Mouse (Mus musculus): ENCODE data around the gene Pla2g2d. TPM values are rescaled to one million over a fixed set of nuclear protein-coding genes. Genes with fewer than 3 reads are reported as not detected.
"Not testable (repeated sequence)": the region's sequence is repeated elsewhere in the genome, so short reads cannot be mapped to it uniquely, and the experiment has no call there.

Gene Pla2g2d
- polyA plus RNA-seq, 1 experiment from 2014 or later = not detected

DNA sequence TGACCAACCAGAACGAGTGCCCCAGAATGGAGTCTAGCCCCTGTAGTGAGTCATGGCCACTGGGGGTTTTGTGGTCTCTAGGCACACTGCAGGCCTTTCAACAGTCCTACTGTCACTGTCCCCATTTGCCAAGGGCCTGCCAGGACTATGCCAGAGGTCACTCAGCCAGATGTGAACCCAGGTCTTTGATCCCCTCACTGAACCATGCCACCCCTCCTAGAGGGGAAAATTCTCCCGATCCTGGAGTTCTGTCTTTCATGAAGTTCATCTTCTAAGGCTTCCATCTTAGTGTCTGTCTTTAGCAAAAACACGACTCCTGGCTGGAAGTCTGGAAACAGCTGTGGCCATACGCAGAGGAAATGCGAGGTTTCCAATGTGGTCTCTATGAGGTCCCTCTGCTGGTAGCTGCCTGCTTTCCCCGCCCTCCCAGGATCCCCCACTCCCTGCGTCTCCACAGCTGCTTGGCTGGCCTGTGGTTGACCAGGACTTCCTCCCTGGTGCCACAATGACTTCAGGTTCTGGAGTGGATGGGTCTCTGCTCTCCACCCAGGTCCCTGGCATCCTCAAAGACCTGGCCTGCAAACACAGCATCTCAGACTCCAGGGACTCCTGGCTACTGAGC is 31.5 kb downstream of the Pla2g2d start:
- Histone ChIP-seq H3K4me3 (replicated peaks) (no peak overlapping the region), H3K9me3 (no peaks in the 10 kb centered on the region), H3K36me3 (replicated peaks) (no peaks in the 10 kb centered on the region), H3K4me1 (peaks cover 5% of the 10 kb centered on the region), H3K9ac (no peak overlapping the region), H3K27ac (no peak overlapping the region), H3K27me3 (no peaks in the 10 kb centered on the region), H3K4me2 (no peak overlapping the region)
- WGBS = 87% methylated on average over 7 of the region's 7 CpGs
- no peak for ATAC-seq (ENCODE audit: low FRiP score)

DNA sequence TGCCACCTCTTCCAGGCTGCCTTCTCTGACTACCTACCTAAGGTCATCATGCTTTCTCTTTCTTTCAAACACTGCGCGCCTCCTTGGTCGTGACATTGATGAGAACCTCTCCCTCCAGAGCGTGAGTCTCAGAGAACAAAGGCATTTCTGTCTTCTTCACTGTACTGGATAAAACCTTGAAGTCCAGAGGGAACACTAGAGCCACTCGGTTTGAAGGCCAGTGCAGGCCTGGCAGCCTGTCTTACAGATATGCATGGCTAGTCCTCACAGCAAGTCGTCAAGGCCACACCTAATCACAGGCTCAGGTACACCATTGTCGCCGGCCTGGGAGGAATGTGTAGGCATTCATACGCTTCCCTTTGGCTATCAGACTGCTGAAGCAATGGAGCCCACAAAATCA is 40.6 kb downstream of the Pla2g2d start:
- H3K9me3 ChIP-seq = no peaks in the 10 kb centered on the region
- 0 out of 2 replicates have a peak, but pooled peaks cover 3% of the 10 kb centered on the region for H3K27me3 ChIP-seq
- H3K36me3 ChIP-seq (replicated peaks) = no peaks in the 10 kb centered on the region
- no peak overlapping the region for H3K9ac ChIP-seq
- ATAC-seq (ENCODE audit: low FRiP score) = no peak
- no peak overlapping the region for H3K4me3 ChIP-seq (replicated peaks)
- peaks cover 7% of the 10 kb centered on the region for H3K4me1 ChIP-seq
- H3K4me2 ChIP-seq = no peak overlapping the region
- no peak overlapping the region for H3K27ac ChIP-seq
- 86% methylated on average over 9 of the region's 9 CpGs for WGBS

DNA sequence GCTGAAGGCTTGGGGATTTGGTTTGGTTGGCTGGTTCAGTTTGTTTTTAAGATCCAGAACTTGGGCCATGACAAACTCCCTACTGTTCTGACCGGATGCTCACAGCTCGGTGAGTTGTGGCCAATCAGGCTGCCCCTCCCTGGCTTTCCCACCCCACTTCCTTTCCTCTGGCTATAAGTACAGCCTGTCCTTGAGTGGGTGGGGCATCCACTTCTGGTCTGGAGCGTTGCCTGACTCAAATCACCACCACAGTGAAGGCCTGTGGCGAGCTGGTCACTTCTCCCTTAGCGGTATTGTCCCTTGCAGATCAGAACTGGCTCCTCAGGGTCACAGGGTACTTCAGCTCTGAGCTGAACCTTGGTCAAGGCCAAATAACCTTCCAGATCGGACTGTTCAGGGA is 42.2 kb downstream of the Pla2g2d start:
- Histone ChIP-seq H3K9ac (no peak overlapping the region), H3K4me1 (peaks cover 7% of the 10 kb centered on the region), H3K36me3 (replicated peaks) (no peaks in the 10 kb centered on the region), H3K27me3 (0 out of 2 replicates have a peak, but pooled peaks cover 3% of the 10 kb centered on the region), H3K4me2 (no peak overlapping the region), H3K9me3 (no peaks in the 10 kb centered on the region), H3K4me3 (replicated peaks) (no peak overlapping the region), H3K27ac (no peak overlapping the region)
- ATAC-seq (ENCODE audit: low FRiP score) = no peak
- WGBS = 83% methylated on average over 6 of the region's 6 CpGs

DNA sequence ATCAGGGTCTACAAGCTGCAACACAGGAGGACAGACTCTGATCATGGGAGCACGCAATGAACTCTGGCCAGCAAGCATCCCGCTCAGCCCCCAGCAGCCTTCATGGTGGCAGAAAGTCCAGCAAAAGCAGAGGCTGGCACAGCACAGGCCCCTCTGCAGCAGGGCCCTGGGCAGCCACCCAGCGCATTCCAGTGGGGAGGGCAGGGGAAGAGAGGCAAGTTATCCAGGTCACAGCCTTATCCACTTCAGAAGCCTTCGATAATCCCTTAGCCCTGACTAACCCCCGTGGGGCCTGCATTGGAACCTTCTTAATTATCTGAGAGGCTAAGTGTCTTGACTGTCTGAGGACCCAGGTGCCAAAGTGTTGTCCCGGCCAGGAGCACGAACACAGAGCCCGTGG is 43.6 kb downstream of the Pla2g2d start:
- H3K4me2 ChIP-seq = no peak overlapping the region
- H3K4me1 ChIP-seq = peaks cover 7% of the 10 kb centered on the region
- WGBS = 31% methylated on average over 8 of the region's 8 CpGs
- no peaks in the 10 kb centered on the region for H3K9me3 ChIP-seq
- H3K36me3 ChIP-seq (replicated peaks) = no peaks in the 10 kb centered on the region
- no peak for ATAC-seq (ENCODE audit: low FRiP score)
- no peak overlapping the region for H3K4me3 ChIP-seq (replicated peaks)
- no peak overlapping the region for H3K9ac ChIP-seq
- 0 out of 2 replicates have a peak, but pooled peaks cover 3% of the 10 kb centered on the region for H3K27me3 ChIP-seq
- no peak overlapping the region for H3K27ac ChIP-seq

DNA sequence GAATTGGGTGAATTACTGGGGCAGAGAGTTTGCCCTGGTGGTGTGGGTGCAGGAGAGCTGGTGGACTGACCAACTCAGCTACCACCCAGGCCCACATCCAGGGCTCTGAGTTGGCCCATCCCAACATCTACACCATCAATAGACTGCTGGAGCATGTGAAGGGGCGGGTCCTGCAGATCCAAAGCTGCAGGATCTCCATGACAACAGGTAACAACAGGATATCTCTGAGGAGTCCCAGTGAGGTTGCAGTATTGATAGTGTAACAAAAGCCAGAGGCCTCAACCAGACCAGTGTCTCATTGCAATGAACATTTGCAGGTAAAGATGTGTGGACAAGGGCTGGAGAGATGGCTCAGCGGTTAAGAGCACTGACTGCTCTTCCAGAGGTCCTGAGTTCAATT is 45.5 kb downstream of the Pla2g2d start:
- no peak for ATAC-seq (ENCODE audit: low FRiP score)
- 89% methylated on average over 2 of the region's 2 CpGs for WGBS
- H3K9ac ChIP-seq = no peak overlapping the region
- H3K27ac ChIP-seq = no peak overlapping the region
- H3K4me2 ChIP-seq = no peak overlapping the region
- 0 out of 2 replicates have a peak, but pooled peaks cover 3% of the 10 kb centered on the region for H3K27me3 ChIP-seq
- no peak overlapping the region for H3K4me3 ChIP-seq (replicated peaks)
- no peaks in the 10 kb centered on the region for H3K36me3 ChIP-seq (replicated peaks)
- peaks cover 7% of the 10 kb centered on the region for H3K4me1 ChIP-seq
- no peaks in the 10 kb centered on the region for H3K9me3 ChIP-seq

DNA sequence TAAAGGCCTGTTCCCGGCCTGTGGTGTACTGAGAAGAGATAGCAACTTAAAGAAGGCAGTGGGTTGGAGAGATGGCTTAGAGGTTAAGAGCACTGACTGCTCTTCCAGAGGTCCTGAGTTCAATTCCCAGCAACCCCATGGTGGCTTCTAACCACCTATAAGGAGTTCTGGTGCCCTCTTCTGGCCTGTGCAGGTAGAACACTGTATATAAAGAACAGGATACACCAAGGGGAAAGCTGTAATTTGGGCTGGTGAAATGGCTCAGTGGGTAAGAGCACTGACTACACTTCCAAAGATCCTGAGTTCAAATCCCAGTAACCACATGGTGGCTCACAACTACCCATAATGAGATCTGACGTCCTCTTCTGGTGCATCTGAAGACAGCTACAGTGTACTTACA is 48.6 kb downstream of the Pla2g2d start:
- H3K36me3 ChIP-seq (replicated peaks); H3K9ac ChIP-seq; H3K4me3 ChIP-seq (replicated peaks); ATAC-seq (ENCODE audit: low FRiP score); H3K4me2 ChIP-seq; H3K27me3 ChIP-seq; H3K27ac ChIP-seq; H3K4me1 ChIP-seq; H3K9me3 ChIP-seq: not testable (repeated sequence)
- WGBS = 80% methylated on average over 2 of the region's 2 CpGs

DNA sequence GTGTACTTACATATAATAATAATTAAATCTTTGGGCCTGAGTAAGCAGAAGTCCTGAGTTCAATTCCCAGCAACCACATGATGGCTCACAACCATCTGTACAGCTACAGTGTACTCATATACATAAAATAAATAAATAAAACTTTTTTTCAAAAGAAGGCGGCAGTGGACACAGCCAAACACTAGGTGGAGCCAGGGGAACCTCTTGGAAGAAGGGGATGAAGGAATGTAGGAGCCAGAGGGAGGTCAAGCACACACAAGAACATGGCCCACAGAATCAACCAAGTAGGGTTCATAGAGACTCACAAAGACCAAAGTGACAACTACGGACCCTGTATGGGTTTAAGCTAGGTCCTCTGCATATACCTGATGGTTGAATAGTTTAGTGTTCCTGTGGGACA is 49.1 kb downstream of the Pla2g2d start:
- no peak overlapping the region for H3K9ac ChIP-seq
- H3K27me3 ChIP-seq = peaks cover 4% of the 10 kb centered on the region; the same call in 1 of the 2 replicates
- no peak overlapping the region for H3K4me3 ChIP-seq (replicated peaks)
- H3K9me3 ChIP-seq = no peaks in the 10 kb centered on the region
- no peak overlapping the region for H3K4me2 ChIP-seq
- WGBS = 78% methylated on average over 2 of the region's 2 CpGs
- no peak overlapping the region for H3K27ac ChIP-seq
- no peaks in the 10 kb centered on the region for H3K36me3 ChIP-seq (replicated peaks)
- H3K4me1 ChIP-seq = no peaks in the 10 kb centered on the region
- no peak for ATAC-seq (ENCODE audit: low FRiP score)

DNA sequence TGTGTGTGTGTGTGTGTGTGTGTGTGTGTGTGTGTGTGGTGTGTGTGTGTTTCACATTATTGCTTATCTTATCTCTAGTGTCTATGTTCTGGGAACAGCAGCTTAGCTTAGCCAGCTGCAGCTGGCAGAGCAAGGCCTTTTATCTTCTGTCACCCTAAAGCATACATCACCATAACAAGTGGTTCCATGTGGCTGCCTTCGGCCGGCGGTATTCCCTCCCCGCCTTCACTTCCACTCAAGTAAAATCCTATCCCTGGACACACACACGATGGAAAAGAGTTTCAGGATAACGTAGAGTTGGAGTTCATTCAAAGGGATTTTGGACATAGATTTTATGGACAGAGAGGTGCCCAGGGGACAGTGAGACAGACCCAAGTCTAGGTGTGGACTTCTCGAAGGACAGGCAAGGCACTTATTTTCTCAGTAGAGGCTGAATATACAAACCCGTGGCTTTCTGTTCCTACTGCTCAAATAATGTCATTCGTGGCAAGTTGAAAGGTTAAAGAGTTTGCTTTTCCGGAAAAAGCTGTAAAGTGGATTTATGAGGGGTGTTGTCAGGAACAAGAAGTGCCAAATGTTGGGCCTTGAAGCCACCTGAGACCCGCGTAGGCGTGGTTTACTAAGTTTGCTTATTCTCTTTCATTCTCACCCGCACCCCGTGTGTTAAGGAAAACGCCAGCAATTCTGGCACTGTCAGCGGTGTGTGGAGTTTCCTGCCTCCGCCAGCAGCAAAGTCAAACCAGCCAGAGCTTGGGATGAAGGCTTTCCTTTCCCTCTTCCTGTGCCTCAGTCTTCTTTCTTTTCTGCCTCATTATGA is 50.4 kb downstream of the Pla2g2d start:
- Histone ChIP-seq H3K27ac (no peak overlapping the region), H3K4me1 (no peaks in the 10 kb centered on the region), H3K9me3 (no peaks in the 10 kb centered on the region), H3K4me2 (no peak overlapping the region), H3K4me3 (replicated peaks) (no peak overlapping the region), H3K36me3 (replicated peaks) (no peaks in the 10 kb centered on the region), H3K9ac (no peak overlapping the region), H3K27me3 (peaks cover 4% of the 10 kb centered on the region; the same call in 1 of the 2 replicates)
- ATAC-seq (ENCODE audit: low FRiP score) = no peak
- WGBS = 77% methylated on average over 18 of the region's 18 CpGs

DNA sequence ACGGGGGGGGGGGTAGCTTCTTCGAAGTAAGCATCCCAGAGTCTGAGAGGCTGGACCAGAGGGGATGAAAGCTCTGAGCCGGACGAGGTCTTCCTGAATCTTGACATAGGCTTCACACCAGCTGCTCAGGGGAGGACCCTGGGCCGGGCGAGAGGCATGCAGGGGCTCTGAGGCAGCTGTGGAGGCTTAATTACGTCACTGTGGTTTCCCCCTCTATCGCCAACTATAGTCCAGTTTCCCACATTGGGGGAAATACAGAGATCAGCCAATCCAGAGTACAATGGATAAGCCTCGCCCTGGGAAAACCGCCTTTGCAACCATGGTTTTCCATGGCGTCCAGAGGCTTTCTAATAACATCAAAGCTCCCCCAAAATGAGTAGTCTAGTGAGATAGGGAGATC is 51.6 kb downstream of the Pla2g2d start:
- H3K4me3 ChIP-seq (replicated peaks) = no peak overlapping the region
- H3K4me1 ChIP-seq = no peaks in the 10 kb centered on the region
- no peaks in the 10 kb centered on the region for H3K36me3 ChIP-seq (replicated peaks)
- H3K4me2 ChIP-seq = no peak overlapping the region
- no peaks in the 10 kb centered on the region for H3K9me3 ChIP-seq
- no peak for ATAC-seq (ENCODE audit: low FRiP score)
- peaks cover 4% of the 10 kb centered on the region; the same call in 1 of the 2 replicates for H3K27me3 ChIP-seq
- no peak overlapping the region for H3K27ac ChIP-seq
- H3K9ac ChIP-seq = no peak overlapping the region
- 64% methylated on average over 11 of the region's 11 CpGs for WGBS

Other genes with a start within 250 kb of the Pla2g2d start
- gene Vwa5b1, start 139.9 kb upstream of the Pla2g2d start, polyA plus RNA-seq (2016; fragmentation: Nextera tagmentation; extraction: Ambion mirVana) = 0.13 and 0.45 TPM in 2 replicates
- 0.18 and 0.26 TPM in 2 replicates for gene Pla2g2c, start 50.9 kb upstream of the Pla2g2d start, polyA plus RNA-seq (2016; fragmentation: Nextera tagmentation; extraction: Ambion mirVana)
- gene Ubxn10, start 38.6 kb upstream of the Pla2g2d start, polyA plus RNA-seq (2016; fragmentation: Nextera tagmentation; extraction: Ambion mirVana) = 2.0 TPM in 2 replicates
- gene Pla2g2f, start 18.1 kb upstream of the Pla2g2d start, polyA plus RNA-seq (2016; fragmentation: Nextera tagmentation; extraction: Ambion mirVana) = not detected in 2 replicates
- 0.23 and 0.24 TPM in 2 replicates for gene Pla2g5, start 87.7 kb downstream of the Pla2g2d start, polyA plus RNA-seq (2016; fragmentation: Nextera tagmentation; extraction: Ambion mirVana)
- not detected in 2 replicates for gene Gm13030, start 98.2 kb downstream of the Pla2g2d start, polyA plus RNA-seq (2016; fragmentation: Nextera tagmentation; extraction: Ambion mirVana)
- gene Pla2g2e, start 102.2 kb downstream of the Pla2g2d start, polyA plus RNA-seq (2016; fragmentation: Nextera tagmentation; extraction: Ambion mirVana) = not detected in 2 replicates
- 3.5 and 4.0 TPM in 2 replicates for gene Otud3, start 138.2 kb downstream of the Pla2g2d start, polyA plus RNA-seq (2016; fragmentation: Nextera tagmentation; extraction: Ambion mirVana)
- not detected in 2 replicates for gene Rnf186, start 191.4 kb downstream of the Pla2g2d start, polyA plus RNA-seq (2016; fragmentation: Nextera tagmentation; extraction: Ambion mirVana)
- gene Tmco4, start 197.2 kb downstream of the Pla2g2d start, polyA plus RNA-seq (2016; fragmentation: Nextera tagmentation; extraction: Ambion mirVana) = 0.88 and 0.96 TPM in 2 replicates